Mouse (Mus musculus) thymus, postnatal 10 days (tissue): Measurements from ENCODE around the gene Plpp6.
"Not testable (repeated sequence)": the region's sequence is repeated elsewhere in the genome, so short reads cannot be mapped to it uniquely, and the experiment has no call there.

Source experiments
- DNase-seq, 2 experiments: peaks; one replicate each; pipeline ENCODE4 v3.0.0; 2021; ENCODE audit warnings: low spot score in 2 of 2

Gene Plpp6

DNA sequence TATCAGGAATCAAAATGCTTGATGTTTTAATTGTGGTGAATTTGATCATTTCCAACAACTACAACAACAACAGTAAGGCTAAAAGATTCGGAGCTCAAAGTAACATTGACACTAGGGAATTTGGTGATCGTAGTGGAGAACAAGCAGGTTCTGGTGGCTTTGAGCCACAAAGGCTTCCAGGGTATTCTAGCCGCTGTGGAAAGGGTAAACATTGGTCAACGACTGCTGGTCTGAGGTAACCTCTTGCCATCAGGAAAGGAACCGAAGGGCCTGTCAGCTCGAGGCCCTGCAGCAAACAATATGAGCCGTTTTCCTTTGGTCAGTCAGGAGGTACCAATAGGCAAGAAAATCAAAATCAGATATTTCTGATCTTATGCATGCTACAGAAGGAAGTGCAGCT is 18.9 kb downstream of the Plpp6 start:
- no peak for DNase-seq

DNA sequence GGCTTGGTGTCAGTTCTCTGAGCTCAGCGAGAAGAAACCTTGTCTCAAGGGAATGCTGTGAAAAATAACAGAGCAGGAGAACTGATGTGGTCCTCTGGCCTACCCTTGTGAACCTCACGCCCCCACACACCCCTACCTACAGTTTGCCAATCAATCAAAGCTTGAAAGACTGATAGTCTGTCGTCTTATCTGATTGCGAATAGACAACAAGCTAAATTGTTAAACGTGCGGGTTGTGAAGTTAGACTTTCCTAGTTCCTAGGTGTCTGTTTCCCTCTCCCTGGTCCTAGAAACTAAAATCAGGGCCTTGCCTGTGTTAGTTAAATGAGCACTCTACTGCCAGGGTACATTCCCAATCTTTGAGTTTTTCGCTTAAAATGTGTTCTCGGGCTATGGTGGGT is 25.8 kb downstream of the Plpp6 start:
- no peak for DNase-seq

DNA sequence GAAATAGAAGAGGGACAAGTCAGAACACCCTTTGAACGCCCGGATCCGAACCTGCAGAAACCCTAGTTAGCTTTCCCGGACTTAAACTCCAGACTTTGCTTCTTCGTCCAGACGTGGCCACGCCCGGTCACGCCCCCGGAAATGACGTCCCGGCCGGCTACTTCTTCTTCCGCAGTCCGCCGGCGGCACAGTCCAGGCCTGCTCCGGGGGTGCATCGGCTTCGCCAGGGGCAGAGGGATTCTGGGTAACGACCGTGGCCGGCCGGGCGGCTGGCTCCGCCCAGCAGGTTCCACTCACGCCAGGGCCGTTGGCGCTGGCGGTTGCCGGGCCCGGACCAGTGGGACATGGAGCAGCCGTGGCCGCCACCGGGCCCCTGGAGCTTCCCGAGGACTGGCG is 26.4 kb downstream of the Plpp6 start, which contains the start of gene Cdc37l1:
Cdc37l1 (plus strand) TSS at position 159 of the 396 bp plus-strand sequence.
- DNase-seq = peak; percentile 86 to 94

DNA sequence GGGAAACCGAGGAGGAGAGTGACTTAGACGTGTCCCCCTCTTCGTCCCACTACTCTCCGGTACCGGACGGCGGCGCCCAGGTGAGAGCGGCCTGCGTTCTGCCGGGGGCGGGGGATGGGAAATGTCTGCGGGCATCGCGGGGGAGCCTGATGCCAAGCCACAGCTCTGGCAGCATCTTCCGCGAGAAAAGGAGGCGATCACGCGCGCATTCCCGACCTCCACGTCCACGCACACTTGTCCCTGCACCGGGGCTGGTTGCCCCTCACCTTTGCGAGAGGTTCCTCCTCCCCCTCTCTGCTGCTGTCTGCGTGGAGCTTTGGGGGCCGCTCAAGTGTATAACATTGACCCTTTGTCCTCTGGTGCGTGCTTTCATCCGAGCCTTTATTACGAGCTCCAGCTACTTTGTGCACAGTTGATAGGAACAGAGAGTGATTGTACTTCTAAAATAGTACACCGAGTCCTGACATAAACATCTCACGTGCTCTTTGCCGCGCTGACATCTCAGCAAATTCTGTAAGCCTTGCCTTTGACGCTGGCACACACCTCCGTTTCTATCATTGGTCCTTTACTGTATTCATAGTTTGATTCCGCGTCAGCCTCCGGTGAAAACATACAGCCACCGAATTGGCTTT is 27.0 kb downstream of the Plpp6 start:
- peak in 1 of 2 experiments; percentile 42 for DNase-seq

DNA sequence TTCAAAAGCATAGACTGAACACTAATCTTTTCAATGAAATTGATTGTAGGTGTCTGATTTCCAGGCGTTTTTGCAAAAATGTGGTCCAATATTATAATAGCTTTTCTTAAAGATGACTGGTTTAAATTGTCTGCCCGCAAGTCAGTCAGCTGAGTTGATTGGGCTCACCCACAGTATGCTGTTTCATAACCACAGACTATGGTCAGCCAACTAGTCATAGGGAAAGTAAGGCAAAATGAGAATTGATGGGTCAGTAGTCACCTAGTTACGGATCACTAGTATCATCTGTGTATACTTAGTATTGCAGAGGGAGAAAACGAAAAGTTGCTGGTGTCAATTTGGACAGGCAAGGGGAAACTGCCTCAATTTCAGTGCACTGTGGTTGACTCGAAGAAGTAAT is 27.6 kb downstream of the Plpp6 start:
- no peak for DNase-seq

DNA sequence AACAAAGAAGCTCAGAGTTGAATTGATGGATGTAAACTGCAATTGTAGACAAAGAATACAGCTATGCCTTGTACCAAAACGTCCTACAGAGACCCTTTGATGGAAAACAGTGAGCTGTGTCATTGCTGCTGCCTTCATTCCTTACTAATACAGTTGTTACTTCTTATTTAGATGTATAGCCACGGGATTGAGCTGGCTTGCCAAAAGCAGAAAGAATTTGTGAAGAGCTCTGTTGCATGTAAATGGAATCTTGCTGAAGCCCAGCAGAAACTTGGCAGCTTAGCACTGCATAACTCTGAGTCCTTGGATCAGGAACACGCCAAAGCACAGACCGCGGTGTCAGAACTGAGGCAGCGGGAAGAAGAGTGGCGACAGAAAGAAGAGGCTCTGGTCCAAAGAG is 31.1 kb downstream of the Plpp6 start:
- DNase-seq = no peak

DNA sequence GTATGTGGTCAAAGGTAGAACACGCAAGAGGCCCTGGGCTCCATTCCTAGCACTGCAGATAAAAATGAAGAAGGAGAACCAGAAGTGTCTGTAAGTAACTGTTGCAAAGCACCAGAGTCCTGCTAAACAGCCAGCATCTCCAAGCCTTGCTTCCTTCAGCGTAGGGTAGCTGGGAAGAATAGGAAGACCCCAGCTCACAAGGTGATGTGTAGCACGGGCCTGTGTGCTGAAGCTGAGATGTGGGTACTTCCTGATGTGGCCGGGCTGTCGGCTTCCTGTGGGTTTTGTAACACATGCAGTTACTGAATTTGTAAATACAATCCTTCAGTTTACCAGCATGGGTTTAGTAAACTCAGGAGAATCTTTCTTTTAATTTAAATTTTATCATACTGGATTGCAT is 31.6 kb downstream of the Plpp6 start:
- no peak for DNase-seq

DNA sequence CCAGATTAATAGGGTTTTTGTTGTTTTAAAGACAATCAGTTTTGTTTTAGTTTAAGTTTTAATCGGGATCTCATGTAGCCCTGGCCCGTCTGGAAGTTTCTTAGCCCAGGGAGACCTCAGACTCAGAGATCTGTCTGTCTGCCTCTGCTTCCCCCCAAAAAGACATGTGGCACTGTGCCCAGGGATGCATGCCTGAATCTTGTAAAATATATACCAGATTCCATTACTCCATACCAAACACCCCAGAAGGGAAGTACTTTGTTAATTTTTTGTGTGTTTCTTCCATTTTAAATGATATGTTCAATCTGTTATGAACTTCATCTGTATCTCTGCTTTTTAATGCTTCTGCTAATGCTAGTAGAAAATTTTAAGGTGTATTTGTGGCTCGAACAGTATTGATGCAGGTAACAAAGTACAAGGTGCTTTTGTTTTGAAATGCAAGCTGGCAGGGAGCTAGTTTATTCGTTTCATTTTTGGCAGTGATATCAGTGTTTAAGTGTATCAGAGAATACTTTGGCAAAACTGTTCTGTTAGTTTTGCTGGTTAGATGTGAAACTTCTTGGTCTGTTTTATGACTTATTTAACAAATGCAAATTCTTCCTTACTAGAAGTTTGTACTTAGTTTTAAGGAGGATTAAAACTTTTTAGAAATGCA is 34.4 kb downstream of the Plpp6 start:
- no peak for DNase-seq

DNA sequence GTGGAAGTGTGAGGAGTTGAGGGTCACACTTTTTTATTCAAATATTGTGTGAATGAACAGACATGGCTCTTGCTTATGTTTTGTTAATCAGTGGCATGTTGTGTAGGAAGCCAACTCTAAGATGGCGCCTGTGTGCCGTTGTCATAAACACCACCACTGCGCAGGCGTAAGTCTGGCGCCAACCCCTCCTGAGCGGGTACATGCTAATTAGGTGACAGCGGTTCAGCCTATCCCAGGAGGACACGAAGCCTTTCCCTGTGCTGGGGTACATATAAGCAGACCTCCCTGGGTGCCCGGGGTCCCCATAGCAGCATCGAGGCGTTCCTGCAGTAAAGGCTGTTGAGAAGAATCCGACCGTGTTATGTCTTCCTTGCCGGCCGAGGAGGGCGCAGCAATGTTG is 36.6 kb downstream of the Plpp6 start:
- not testable (repeated sequence) for DNase-seq

DNA sequence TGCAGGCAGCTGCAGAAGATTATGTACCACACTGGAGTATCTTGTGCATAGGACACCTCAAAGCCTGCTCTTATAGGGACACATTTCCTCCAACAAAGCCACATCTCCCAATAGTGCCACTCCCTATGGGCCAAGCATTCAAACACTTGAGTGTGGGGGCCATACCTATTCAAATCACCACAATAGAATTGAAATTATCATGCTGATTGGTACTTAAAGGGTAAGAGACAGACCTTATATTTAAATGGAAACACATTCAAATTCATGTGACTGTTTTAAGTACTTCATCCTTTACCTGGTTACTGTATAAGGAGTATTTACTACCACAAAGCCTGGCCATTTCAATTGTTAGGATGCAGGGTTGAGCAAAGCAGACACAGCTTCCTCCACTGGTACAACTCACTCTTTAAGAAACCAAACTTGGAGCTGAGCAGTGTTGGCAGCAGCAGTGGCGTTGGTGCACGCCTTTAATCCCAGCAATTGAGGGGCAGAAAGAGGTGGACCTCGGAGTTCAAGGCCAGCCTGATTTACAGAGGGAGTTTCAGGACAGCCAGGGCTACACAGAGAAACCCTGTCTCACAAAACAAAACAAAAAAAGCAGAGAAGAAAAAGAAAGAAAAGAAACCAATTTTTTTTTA is 44.4 kb downstream of the Plpp6 start:
- DNase-seq = no peak

DNA sequence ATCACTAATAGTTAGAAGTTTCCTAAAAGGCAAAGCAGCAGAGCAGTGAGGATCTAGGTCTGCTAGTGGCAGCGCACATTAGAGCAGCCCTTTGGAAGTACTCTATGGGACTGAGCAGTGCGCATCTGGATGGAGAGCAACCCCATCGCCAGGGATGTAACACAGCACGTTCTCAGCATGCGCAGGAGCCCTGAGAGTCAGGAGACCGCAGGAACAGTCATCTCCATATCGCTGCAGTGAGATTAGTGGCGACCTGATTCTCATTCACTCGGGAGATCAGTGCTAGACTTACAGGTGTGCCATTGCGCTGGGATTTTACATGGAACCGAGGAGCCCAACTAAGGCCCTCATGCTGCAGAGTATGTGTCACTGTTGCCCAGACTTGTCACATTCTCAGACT is 45.3 kb downstream of the Plpp6 start:
- DNase-seq = no peak

DNA sequence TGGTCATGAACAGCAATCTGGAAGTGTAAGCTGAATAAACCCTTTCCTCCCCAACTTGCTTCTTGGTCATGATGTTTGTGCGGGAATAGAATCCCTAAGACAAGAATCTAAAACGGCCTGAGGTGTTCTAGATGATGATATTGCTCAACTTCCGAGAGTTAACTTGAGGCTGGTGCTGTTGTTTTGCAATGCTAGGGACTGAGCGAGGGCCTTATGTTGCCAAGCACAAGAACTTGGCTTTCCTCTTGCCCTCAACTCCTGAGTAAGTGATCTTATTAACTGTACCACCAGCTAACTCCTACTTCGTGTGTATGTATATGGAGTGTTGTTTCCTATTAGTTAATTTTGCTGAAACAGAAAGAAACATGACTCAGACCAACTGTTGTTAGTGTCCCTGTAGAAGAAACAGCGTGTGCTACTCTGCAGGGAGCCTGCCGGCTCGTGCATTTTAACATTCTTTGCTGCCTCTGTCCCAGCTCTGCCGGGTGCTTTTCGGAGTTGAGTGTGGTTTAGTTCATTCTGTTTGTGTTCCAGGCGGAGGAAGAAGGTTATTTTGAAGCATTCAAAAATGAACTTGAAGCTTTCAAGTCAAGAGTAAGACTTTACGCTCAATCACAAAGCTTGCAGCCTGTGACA is 47.7 kb downstream of the Plpp6 start:
- no peak for DNase-seq

DNA sequence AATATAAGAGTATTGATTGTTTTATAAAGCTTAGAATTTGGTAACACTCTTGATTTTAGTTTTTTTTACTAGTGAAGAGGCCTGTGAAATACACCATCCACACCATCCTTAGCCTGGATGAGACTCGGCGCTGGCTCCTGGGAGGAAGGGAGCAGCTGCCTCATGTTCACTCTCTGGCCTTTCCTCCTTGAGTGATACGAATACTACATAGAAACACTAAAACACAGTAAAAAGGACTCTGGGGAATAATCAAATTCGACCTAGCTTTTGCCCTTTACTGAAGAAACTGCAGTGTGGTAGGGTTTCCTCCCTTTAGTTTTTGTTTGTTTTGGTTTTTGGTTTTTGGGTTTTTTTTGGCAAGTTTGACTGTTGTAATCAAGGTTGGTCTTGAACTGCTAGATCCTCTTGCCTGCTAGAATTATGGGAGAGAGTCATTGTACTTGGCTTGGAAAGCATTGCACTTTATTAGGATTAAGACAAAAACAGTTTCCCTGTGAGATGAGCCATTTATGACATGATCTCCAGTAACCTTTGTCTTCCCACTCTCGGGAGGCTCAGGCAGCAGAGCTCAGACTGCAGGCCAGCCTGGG is 50.8 kb downstream of the Plpp6 start:
- DNase-seq = no peak

DNA sequence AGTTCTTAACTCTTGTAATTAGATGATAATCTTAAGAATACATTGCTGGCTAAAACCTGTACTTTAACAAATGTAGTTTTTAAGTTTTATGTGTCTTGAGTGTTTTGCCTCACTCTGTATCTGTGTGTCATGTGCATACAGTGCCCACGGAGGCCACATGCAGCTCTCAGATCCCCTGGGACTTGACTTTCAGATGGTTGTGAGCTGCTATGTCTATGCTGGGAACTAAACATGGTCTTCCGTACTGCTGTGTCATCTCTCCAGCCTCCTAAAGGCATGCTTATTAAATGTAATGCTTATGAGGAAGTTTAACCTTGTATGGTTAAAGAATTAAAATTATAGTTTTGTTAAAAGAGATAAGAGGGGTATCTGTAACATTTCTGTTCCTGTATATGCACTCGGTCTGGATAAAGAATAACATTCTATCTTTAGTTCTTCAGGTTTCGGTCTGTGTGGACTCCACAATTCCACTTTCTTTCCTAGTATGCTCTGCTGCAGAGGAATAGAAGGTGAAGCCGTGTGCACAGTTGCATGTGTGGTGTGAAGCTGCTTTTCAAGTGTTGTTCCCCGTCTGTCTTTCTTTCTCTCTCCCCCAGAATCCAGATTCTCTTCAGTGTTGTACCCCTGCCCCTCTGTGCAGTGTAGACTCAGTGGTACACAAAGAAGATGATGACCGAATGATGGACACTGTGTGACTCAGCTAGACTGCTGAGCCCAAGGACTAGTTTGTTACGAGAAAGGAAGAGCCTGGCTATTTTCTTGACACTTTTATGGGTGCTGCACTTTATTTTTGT is 51.9 kb downstream of the Plpp6 start:
- DNase-seq = no peak

DNA sequence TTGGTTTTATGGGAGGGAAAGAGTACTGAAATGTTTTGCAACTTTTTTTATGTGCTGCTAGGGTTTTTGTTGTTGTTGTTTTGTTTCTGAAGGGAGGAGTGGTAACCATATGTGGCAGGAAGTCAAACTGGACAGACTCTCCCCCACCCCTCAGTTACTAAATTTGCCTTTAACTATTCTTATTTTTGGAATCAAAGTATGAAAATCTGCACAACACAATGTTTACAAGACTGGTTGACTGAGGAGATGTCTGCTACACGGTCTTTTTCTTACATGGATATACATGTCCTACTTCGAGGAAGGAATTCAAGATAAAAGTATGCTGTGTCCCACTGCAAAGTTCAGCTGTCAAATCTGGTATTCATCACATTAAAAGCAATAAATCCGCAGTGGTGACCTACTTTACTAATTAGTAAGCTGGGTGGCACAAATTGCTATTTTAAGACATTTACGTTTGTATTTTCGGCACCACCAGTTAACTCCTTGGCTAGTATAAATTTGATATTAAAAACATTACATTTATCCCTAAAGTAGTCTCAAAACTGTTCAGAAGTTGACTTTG is 52.5 kb downstream of the Plpp6 start:
- DNase-seq = no peak
